Mouse (Mus musculus): ENCODE measurements around the gene Sacm1l.

DNA sequence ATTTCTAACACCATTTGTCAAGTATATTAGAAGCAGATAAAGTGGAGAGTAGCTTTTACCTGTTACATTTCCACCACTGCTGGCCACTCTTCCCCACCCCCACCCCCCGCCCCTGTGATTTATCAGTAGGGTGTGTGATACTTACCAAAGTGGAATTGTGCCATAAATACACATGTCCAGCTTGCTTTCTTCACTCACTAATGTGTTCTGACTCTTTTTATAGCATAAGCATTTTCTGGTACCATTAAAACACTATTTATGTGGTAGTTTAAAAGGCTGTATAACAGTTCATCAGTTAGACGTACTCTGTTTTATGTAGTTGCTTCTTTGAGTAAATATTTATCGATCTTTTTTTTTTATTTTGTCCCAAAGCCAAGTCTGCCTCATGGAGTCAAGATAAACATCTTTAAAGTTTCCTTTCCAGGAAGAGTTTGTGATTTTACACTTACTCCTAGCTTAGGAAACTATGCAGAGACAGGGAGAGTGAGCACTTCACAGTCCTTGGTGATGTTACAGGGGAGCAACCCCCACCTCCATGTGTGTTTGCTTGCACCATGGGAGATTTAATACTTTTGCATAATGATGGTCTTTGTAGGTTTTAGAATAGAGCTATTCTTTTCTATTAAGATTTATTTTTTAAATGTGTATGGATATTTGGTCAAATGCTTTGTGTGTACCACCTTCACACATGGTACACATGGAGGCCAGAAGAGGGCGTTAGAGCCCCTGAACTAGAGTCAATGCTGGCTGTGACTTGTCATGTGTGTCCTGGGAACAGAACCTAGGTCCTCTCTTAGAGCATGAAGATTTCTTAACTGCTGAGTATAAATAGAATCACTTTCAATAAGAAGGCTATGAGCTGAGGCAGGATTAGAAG is 23.1 kb upstream of the Sacm1l start:
- TF ChIP-seq POLR2A (IDR thresholded peaks at IDR 0.05; ENCODE audit: extremely low read depth, insufficient read depth, low read length) (no peak), CTCF (IDR thresholded peaks at IDR 0.05; ENCODE audit: low read depth, low read length) (no peak)

Measured in liver, adult 2 months (tissue).